Mouse (Mus musculus): Measurements from ENCODE around the gene Chst10. TPM values are rescaled to one million over a fixed set of nuclear protein-coding genes. Genes with fewer than 3 reads are reported as not detected.
A peak's percentile ranks its signal among the peaks of the same experiment; 100 is the strongest.

The Chst10 gene
- polyA plus RNA-seq, 1 experiment from 2014 or later: 23.1 TPM

DNA sequence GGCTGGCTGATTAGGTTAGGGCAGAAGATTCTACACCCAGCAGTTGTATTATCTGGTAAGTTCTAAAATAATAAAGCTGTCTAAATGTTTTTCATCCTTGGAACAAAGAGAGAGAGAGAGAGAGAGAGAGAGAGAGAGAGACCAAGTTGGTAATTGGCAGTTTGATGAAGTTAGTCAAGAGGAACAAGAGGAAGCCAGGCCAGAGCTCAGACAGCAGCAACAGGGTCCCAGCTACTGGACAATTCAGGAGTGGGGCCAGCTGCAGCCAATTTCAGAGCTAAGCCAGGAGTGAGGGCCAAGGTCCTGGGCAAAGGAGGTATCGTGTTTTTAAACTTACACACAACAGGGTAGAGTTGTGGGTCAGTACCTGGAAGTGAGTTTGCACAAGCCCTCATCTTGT lies 55.1 kb downstream of the Chst10 start:
- no peaks in the 10 kb centered on the region for H3K4me1 ChIP-seq (replicated peaks; ENCODE audit: control insufficient read depth, insufficient read depth, low read length)
- H3K9me3 ChIP-seq (ENCODE audit: control insufficient read depth, low read length): no peaks in the 10 kb centered on the region
- H3K4me2 ChIP-seq (replicated peaks; ENCODE audit: low read depth, low read length): no peak overlapping the region
- H3K27ac ChIP-seq (ENCODE audit: low read depth, low read length): no peak overlapping the region
- H3K4me3 ChIP-seq (ENCODE audit: low read depth, low read length): no peak overlapping the region
- no peaks in the 10 kb centered on the region for H3K27me3 ChIP-seq (ENCODE audit: control insufficient read depth, insufficient read depth, low read length)
- DNase-seq (ENCODE audit: low spot score) (no peak), ATAC-seq (ENCODE audit: low FRiP score) (no peak)
- no peaks in the 10 kb centered on the region for H3K36me3 ChIP-seq (ENCODE audit: control insufficient read depth, insufficient read depth, low read length)
- WGBS: 94% methylated on average over 1 of the region's 1 CpGs
- H3K9ac ChIP-seq (ENCODE audit: low read depth, low read length): no peak overlapping the region

DNA sequence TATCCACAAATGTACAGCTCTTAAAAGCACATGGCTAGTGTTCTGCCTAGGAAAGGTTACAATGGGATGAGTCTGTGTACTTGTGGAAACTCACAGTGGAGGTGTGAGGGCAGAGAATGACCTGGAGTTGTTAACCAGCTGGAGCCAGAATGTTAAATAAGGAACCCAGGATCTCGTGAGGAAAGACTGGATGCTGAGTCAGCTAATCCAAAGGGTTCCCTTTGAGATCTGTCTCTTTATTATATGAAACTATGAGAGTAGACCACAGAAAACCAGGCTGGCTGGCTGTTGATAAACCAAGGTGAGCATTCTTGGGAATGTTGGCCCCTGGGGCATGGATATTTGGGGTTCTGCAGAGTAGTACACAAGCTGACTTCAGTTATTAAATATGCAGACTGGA lies 58.0 kb downstream of the Chst10 start:
- H3K27ac ChIP-seq (ENCODE audit: low read depth, low read length): no peak overlapping the region
- H3K9me3 ChIP-seq (ENCODE audit: control insufficient read depth, low read length): no peaks in the 10 kb centered on the region
- H3K4me1 ChIP-seq (replicated peaks; ENCODE audit: control insufficient read depth, insufficient read depth, low read length): no peaks in the 10 kb centered on the region
- no peaks in the 10 kb centered on the region for H3K36me3 ChIP-seq (ENCODE audit: control insufficient read depth, insufficient read depth, low read length)
- H3K4me3 ChIP-seq (ENCODE audit: low read depth, low read length): no peak overlapping the region
- no peak for DNase-seq (ENCODE audit: low spot score)
- no peak overlapping the region for H3K4me2 ChIP-seq (replicated peaks; ENCODE audit: low read depth, low read length)
- no peaks in the 10 kb centered on the region for H3K27me3 ChIP-seq (ENCODE audit: control insufficient read depth, insufficient read depth, low read length)
- ATAC-seq (ENCODE audit: low FRiP score): no peak
- no peak overlapping the region for H3K9ac ChIP-seq (ENCODE audit: low read depth, low read length)
- WGBS: 48% methylated on average over 1 of the region's 1 CpGs

DNA sequence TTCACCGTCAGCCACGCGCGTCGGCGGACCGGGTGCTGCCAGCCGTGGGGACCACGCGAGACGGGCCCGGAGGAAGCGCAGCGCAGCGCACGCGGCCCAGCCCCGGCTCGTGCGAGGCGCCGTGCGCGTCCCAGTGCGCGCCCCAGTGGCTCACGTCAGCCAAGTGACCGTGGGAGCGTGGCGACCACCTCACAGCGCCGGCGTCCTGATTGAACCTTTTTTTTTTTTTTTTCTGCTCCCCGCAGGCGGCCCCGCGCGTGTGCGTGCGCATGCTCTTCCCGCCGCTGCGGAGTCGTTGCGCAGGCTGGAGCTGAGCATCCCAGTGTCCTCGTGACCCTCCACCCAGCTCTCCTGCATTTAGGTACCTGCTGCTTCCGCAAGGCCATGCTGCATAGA lies 61.5 kb downstream of the Chst10 start, which contains the start of gene Lonrf2:
Gene Lonrf2 (minus strand): TSS at position 235 of the 396 bp plus-strand sequence.
- DNase-seq (ENCODE audit: low spot score) (peak; percentile 71), ATAC-seq (ENCODE audit: low FRiP score) (peak; percentile 84)
- Histone ChIP-seq H3K27ac (ENCODE audit: low read depth, low read length) (peak within 1 kb of the TSS; percentile 78), H3K27me3 (ENCODE audit: control insufficient read depth, insufficient read depth, low read length) (no peaks in the 10 kb centered on the region), H3K9me3 (ENCODE audit: control insufficient read depth, low read length) (no peaks in the 10 kb centered on the region), H3K4me2 (replicated peaks; ENCODE audit: low read depth, low read length) (peak within 1 kb of the TSS; percentile 99), H3K4me3 (ENCODE audit: low read depth, low read length) (peak within 1 kb of the TSS; percentile 74), H3K36me3 (ENCODE audit: control insufficient read depth, insufficient read depth, low read length) (no peaks in the 10 kb centered on the region), H3K9ac (ENCODE audit: low read depth, low read length) (peak within 1 kb of the TSS; percentile 89), H3K4me1 (replicated peaks; ENCODE audit: control insufficient read depth, insufficient read depth, low read length) (no peaks in the 10 kb centered on the region)
- under 1% methylated on average over 33 of the region's 47 CpGs for WGBS

DNA sequence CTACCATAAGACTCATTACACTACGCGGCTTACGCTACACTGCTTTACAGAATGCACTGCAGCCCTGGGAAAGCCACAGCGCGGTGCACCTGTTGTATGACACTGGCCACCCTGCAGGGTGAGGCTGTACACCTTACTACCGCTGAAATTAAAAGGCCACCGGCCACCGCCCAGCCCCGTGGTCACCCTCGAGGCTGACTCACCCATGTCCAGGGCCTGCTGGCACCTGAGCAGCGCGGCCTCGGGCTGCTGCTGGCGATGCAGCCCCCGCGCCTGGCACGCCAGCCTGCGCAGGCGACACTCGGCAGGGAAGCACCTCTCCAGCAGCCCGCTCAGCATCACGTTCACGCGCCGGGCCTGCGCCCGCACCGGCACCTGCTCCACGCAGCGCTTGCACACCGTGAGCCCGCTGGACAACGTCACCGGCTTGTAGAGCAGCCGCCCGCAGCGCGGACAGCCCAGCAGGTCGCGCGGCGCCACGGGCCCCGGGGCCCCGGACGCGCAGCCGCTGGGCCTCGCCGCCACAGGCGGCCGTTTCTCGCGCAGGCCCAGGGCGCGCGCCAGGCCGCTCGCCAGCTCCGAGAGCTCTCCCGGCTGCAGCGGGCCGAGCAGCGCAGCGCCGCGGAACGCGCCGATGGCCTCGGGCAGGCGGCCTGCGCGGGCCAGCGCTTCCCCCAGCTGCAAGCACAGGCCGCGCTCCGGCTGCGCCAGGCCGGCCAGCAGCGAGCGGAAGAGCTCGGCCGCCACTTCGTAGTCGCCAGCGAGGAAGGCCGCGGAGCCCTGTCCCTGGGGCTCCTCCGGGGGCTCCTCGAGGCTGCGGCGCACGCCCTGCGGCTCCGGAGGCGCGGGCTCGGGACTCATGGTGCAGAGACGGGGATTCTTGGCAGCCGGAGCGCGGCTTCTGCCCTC lies 62.1 kb downstream of the Chst10 start:
- peak overlapping the region; percentile 89 for H3K9ac ChIP-seq (ENCODE audit: low read depth, low read length)
- H3K36me3 ChIP-seq (ENCODE audit: control insufficient read depth, insufficient read depth, low read length): no peaks in the 10 kb centered on the region
- H3K27me3 ChIP-seq (ENCODE audit: control insufficient read depth, insufficient read depth, low read length): no peaks in the 10 kb centered on the region
- H3K27ac ChIP-seq (ENCODE audit: low read depth, low read length): peak overlapping the region; percentile 78
- H3K4me3 ChIP-seq (ENCODE audit: low read depth, low read length): peak overlapping the region; percentile 74
- no peaks in the 10 kb centered on the region for H3K9me3 ChIP-seq (ENCODE audit: control insufficient read depth, low read length)
- WGBS: 3% methylated on average over 70 of the region's 103 CpGs
- ATAC-seq (ENCODE audit: low FRiP score) (peak; percentile 83), DNase-seq (ENCODE audit: low spot score) (peak; percentile 71)
- H3K4me1 ChIP-seq (replicated peaks; ENCODE audit: control insufficient read depth, insufficient read depth, low read length): no peaks in the 10 kb centered on the region
- peak overlapping the region; percentile 99 for H3K4me2 ChIP-seq (replicated peaks; ENCODE audit: low read depth, low read length)

DNA sequence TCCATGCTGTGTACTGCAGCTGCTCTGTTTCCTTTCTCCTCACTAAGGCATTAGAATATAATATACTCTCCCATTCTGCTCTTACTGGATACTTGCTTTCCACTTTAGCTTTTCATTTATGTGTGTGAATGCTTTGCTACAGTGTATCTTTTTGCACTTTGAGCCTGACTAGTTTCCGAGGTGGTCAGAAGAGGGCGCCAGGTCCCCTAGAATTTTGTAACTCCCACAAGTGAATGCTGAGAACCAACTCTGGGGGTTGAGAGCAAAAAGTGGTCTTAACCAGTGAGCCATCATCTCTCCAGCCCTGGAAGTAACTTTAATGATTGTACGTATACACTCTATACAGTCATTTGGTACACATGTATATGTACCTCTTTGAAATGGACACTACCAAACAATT lies 63.1 kb downstream of the Chst10 start:
- 28% methylated on average over 3 of the region's 3 CpGs for WGBS
- no peak overlapping the region for H3K4me3 ChIP-seq (ENCODE audit: low read depth, low read length)
- no peak overlapping the region for H3K27ac ChIP-seq (ENCODE audit: low read depth, low read length)
- no peaks in the 10 kb centered on the region for H3K9me3 ChIP-seq (ENCODE audit: control insufficient read depth, low read length)
- no peaks in the 10 kb centered on the region for H3K36me3 ChIP-seq (ENCODE audit: control insufficient read depth, insufficient read depth, low read length)
- H3K27me3 ChIP-seq (ENCODE audit: control insufficient read depth, insufficient read depth, low read length): no peaks in the 10 kb centered on the region
- H3K4me2 ChIP-seq (replicated peaks; ENCODE audit: low read depth, low read length): peak overlapping the region; percentile 99; the same call in 1 of the 2 replicates
- no peak overlapping the region for H3K9ac ChIP-seq (ENCODE audit: low read depth, low read length)
- no peaks in the 10 kb centered on the region for H3K4me1 ChIP-seq (replicated peaks; ENCODE audit: control insufficient read depth, insufficient read depth, low read length)
- ATAC-seq (ENCODE audit: low FRiP score) (no peak), DNase-seq (ENCODE audit: low spot score) (peak; percentile 64)

DNA sequence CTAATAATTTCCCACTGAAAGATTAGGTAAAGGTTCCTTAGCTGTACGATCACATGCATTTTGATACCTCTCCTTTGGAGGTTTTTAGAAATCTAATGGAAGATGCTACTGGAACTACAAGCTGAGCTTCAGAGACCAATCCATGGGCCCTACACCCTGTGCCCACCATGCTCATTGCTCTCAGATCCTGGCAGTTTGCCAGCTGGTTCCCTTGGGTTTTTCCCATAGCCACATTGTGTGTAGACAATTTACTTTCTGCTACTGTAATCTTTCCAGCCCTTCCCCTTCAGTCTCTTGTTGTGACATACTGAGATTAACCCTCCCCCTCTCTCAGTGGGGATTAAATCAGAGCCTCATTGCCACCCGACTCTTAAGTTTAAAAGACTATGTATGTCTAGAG lies 73.0 kb downstream of the Chst10 start:
- no peak for DNase-seq (ENCODE audit: low spot score)
- ATAC-seq (ENCODE audit: low FRiP score): no peak
- Histone ChIP-seq H3K4me3 (ENCODE audit: low read depth, low read length) (no peak overlapping the region), H3K9ac (ENCODE audit: low read depth, low read length) (no peak overlapping the region), H3K4me1 (replicated peaks; ENCODE audit: control insufficient read depth, insufficient read depth, low read length) (no peaks in the 10 kb centered on the region), H3K27me3 (ENCODE audit: control insufficient read depth, insufficient read depth, low read length) (no peaks in the 10 kb centered on the region), H3K9me3 (ENCODE audit: control insufficient read depth, low read length) (no peaks in the 10 kb centered on the region), H3K4me2 (replicated peaks; ENCODE audit: low read depth, low read length) (no peak overlapping the region), H3K36me3 (ENCODE audit: control insufficient read depth, insufficient read depth, low read length) (no peaks in the 10 kb centered on the region), H3K27ac (ENCODE audit: low read depth, low read length) (no peak overlapping the region)
- 86% methylated on average over 2 of the region's 2 CpGs for WGBS

DNA sequence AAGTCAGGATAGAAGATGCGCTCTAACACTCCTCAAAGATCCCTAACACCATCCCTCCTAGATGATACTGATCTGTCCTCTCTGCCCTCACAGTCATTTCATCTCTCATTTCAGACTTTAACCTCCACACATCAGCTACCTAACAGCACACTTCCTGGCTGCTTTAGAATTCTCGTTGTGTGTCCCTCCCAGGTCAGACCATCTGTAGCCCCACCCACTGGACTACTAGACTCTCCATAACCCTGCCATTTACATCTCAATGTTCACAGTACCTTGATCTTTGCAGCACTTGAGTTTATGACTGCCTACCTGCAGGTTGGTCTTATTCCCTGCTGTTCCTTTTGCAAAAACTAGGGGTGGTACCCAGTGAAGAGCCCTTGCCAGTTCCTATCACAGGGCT lies 74.1 kb downstream of the Chst10 start:
- no peaks in the 10 kb centered on the region for H3K27me3 ChIP-seq (ENCODE audit: control insufficient read depth, insufficient read depth, low read length)
- H3K27ac ChIP-seq (ENCODE audit: low read depth, low read length): no peak overlapping the region
- H3K4me2 ChIP-seq (replicated peaks; ENCODE audit: low read depth, low read length): no peak overlapping the region
- no peaks in the 10 kb centered on the region for H3K4me1 ChIP-seq (replicated peaks; ENCODE audit: control insufficient read depth, insufficient read depth, low read length)
- no peaks in the 10 kb centered on the region for H3K9me3 ChIP-seq (ENCODE audit: control insufficient read depth, low read length)
- ATAC-seq (ENCODE audit: low FRiP score) (no peak), DNase-seq (ENCODE audit: low spot score) (no peak)
- WGBS: 75% methylated on average over 2 of the region's 2 CpGs
- no peaks in the 10 kb centered on the region for H3K36me3 ChIP-seq (ENCODE audit: control insufficient read depth, insufficient read depth, low read length)
- no peak overlapping the region for H3K9ac ChIP-seq (ENCODE audit: low read depth, low read length)
- H3K4me3 ChIP-seq (ENCODE audit: low read depth, low read length): no peak overlapping the region

DNA sequence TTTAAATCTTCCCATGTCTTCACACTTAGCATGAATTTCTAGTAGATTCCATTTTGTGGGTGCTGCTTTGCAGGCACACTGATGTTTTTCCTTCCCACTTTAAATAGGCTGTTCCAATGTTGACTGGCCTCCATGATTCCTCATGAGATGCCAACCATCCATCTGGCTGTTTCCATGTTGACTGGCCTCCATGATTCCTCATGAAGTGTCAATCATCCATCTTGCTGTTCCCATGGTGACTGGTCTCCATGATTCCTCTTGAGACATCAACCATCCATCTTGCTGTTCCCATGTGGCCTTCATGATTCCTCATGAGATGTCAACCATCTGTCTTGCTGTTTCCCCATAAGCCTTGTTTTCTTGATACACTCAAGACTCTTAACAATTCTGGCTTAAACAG lies 78.3 kb downstream of the Chst10 start:
- ATAC-seq (ENCODE audit: low FRiP score): no peak
- Histone ChIP-seq H3K9ac (ENCODE audit: low read depth, low read length) (no peak overlapping the region), H3K27me3 (ENCODE audit: control insufficient read depth, insufficient read depth, low read length) (no peaks in the 10 kb centered on the region), H3K4me3 (ENCODE audit: low read depth, low read length) (no peak overlapping the region), H3K9me3 (ENCODE audit: control insufficient read depth, low read length) (no peaks in the 10 kb centered on the region), H3K36me3 (ENCODE audit: control insufficient read depth, insufficient read depth, low read length) (no peaks in the 10 kb centered on the region), H3K4me2 (replicated peaks; ENCODE audit: low read depth, low read length) (no peak overlapping the region), H3K4me1 (replicated peaks; ENCODE audit: control insufficient read depth, insufficient read depth, low read length) (no peaks in the 10 kb centered on the region), H3K27ac (ENCODE audit: low read depth, low read length) (no peak overlapping the region)
- no peak for DNase-seq (ENCODE audit: low spot score)

DNA sequence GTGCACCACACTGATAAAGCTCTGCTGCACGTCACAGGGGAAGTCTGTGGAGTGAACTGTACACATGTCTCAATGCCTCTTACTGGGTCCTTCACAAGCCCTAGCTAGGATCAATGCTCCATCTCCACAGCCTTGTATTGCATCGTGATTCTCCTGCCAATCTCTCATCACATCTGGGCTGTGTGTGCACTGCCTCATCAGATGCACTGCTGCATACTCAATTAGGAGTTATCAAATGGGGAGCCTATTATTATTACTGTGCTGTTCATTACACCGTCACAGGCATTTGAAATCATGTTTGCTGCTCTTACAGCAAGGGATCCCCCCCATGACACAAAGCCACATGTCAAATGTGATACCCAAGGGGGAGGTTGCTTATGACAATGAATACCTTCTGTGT lies 80.3 kb downstream of the Chst10 start:
- Histone ChIP-seq H3K36me3 (ENCODE audit: control insufficient read depth, insufficient read depth, low read length) (no peaks in the 10 kb centered on the region), H3K9me3 (ENCODE audit: control insufficient read depth, low read length) (no peaks in the 10 kb centered on the region), H3K9ac (ENCODE audit: low read depth, low read length) (no peak overlapping the region), H3K27ac (ENCODE audit: low read depth, low read length) (no peak overlapping the region), H3K4me3 (ENCODE audit: low read depth, low read length) (no peak overlapping the region), H3K4me1 (replicated peaks; ENCODE audit: control insufficient read depth, insufficient read depth, low read length) (no peaks in the 10 kb centered on the region), H3K27me3 (ENCODE audit: control insufficient read depth, insufficient read depth, low read length) (no peaks in the 10 kb centered on the region), H3K4me2 (replicated peaks; ENCODE audit: low read depth, low read length) (no peak overlapping the region)
- ATAC-seq (ENCODE audit: low FRiP score) (no peak), DNase-seq (ENCODE audit: low spot score) (no peak)
- 76% methylated on average over 3 of the region's 3 CpGs for WGBS
